Mouse (Mus musculus) thymus, adult 2 months (tissue): ENCODE data around the gene Arhgef7. TPM values are rescaled to one million over a fixed set of nuclear protein-coding genes. Genes with fewer than 3 reads are reported as not detected.

Experiments used
- DNase-seq: peaks from one replicate; pipeline ENCODE4 v3.0.0; 2021
- H3K27ac ChIP-seq: fragments of 200-500 bp; 2 replicates; pipeline ENCODE4 v1.5.1; 2012; ENCODE audit warnings: low read length, control low read depth; ENCODE audit not compliant: control insufficient read depth, insufficient read depth
- H3K27me3 ChIP-seq: fragments of 200-500 bp; 2 replicates; pipeline ENCODE4 v1.6.1; 2012; ENCODE audit warnings: mild to moderate bottlenecking, low read length, moderate library complexity, mixed read lengths; ENCODE audit not compliant: control insufficient read depth, insufficient read depth
- H3K36me3 ChIP-seq: fragments of 200-500 bp; 2 replicates; pipeline ENCODE4 v1.6.1; 2012; ENCODE audit warnings: mild to moderate bottlenecking, low read length, moderate library complexity; ENCODE audit not compliant: control insufficient read depth, insufficient read depth
- H3K4me1 ChIP-seq: fragments of 200-500 bp; replicated peaks from 2 replicates; pipeline ENCODE4 v1.6.1; 2012; ENCODE audit warnings: low read length; ENCODE audit not compliant: control insufficient read depth, insufficient read depth
- H3K4me3 ChIP-seq: fragments of 200-500 bp; 2 replicates; pipeline ENCODE4 v1.5.1; 2012; ENCODE audit warnings: mild to moderate bottlenecking, low read length, control low read depth, moderate library complexity; ENCODE audit not compliant: control insufficient read depth, insufficient read depth
- CTCF ChIP-seq: fragments of 200-500 bp; IDR thresholded peaks from 2 replicates; pipeline ENCODE4 v1.5.1; 2012; ENCODE audit warnings: mild to moderate bottlenecking, control low read depth, low read length, moderate library complexity, borderline replicate concordance; ENCODE audit not compliant: control insufficient read depth, poor library complexity, insufficient read depth; ENCODE audit errors: extremely low read depth
- POLR2A ChIP-seq: fragments of 200-500 bp; IDR thresholded peaks from 2 replicates; pipeline ENCODE4 v1.6.1; 2012; ENCODE audit warnings: mild to moderate bottlenecking, low read length, control low read depth, moderate library complexity; ENCODE audit not compliant: control insufficient read depth, poor library complexity, insufficient read depth; ENCODE audit errors: extremely low read depth
- WGBS: fragments of 180-500 bp; shearing (Covaris S2); methylation state at CpG from one replicate; pipeline ENCODE4 v1.1.7; 2018; 5-methylcytosine and 5-hydroxymethylcytosine counted together
- polyA plus RNA-seq: library from polyadenylated mRNA; depleted of rRNA; stranded (reverse); fragments of >200 nt; gene quantifications from 2 replicates; pipeline ENCODE4 v1.2.3, GENCODE M21; 2012

Gene Arhgef7
- polyA plus RNA-seq, 1 experiment = 36.1 TPM

GRCm38 (mm10) chr8:11785539-11786046 is 58.1 kb downstream of the Arhgef7 start:
- Histone ChIP-seq H3K27me3 (no peaks in the 10 kb centered on the region), H3K36me3 (peaks cover 14% of the 10 kb centered on the region), H3K4me1 (no peaks in the 10 kb centered on the region), H3K4me3 (no peak overlapping the region), H3K27ac (no peak overlapping the region)
- WGBS = 92% methylated on average over 9 of the region's 9 CpGs
- no peak for DNase-seq
- TF ChIP-seq CTCF (no peak), POLR2A (no peak)

- H3K36me3 ChIP-seq = peaks cover 13% of the 10 kb centered on the region
- H3K4me3 ChIP-seq = no peak overlapping the region
- H3K4me1 ChIP-seq = no peaks in the 10 kb centered on the region
- 63% methylated on average over 8 of the region's 8 CpGs for WGBS
- no peaks in the 10 kb centered on the region for H3K27me3 ChIP-seq
- no peak for TF ChIP-seq CTCF
- no peak for TF ChIP-seq POLR2A
- no peak overlapping the region for H3K27ac ChIP-seq
- DNase-seq = peak; percentile 40
Measured at GRCm38 (mm10) chr8:11788252-11788651, 60.7 kb downstream of the Arhgef7 start.

GRCm38 (mm10) chr8:11789168-11789567 is 61.6 kb downstream of the Arhgef7 start:
- no peaks in the 10 kb centered on the region for H3K27me3 ChIP-seq
- H3K27ac ChIP-seq = no peak overlapping the region
- TF ChIP-seq CTCF (no peak), POLR2A (no peak)
- no peak for DNase-seq
- peaks cover 13% of the 10 kb centered on the region for H3K36me3 ChIP-seq
- H3K4me1 ChIP-seq = no peaks in the 10 kb centered on the region
- WGBS = 98% methylated on average over 5 of the region's 5 CpGs
- H3K4me3 ChIP-seq = no peak overlapping the region

DNA sequence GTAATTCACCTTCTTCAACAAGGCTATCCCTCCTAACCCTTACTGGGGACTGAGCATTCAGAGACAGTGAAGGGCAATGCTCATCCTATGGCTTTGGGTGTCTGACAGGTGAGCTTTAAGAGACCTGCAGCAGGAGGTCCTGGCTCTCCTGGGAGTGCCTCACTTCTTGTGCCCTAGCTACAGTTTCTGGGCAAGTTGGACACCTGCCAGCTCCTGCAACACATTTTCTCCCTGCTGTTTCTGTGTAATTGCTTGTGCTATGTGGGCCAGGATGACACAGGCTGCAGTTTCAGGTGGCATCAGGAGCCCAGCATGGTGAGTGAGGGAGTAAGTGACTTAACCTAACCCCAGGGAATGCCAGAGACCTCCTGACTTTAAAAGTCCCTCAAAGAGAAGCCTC is 67.4 kb downstream of the Arhgef7 start:
- TF ChIP-seq CTCF (no peak), POLR2A (no peak)
- no peaks in the 10 kb centered on the region for H3K27me3 ChIP-seq
- H3K27ac ChIP-seq = no peak overlapping the region
- no peaks in the 10 kb centered on the region for H3K4me1 ChIP-seq
- no peak overlapping the region for H3K4me3 ChIP-seq
- peaks cover 6% of the 10 kb centered on the region; the same call in 1 of the 2 replicates for H3K36me3 ChIP-seq
- DNase-seq = no peak

DNA sequence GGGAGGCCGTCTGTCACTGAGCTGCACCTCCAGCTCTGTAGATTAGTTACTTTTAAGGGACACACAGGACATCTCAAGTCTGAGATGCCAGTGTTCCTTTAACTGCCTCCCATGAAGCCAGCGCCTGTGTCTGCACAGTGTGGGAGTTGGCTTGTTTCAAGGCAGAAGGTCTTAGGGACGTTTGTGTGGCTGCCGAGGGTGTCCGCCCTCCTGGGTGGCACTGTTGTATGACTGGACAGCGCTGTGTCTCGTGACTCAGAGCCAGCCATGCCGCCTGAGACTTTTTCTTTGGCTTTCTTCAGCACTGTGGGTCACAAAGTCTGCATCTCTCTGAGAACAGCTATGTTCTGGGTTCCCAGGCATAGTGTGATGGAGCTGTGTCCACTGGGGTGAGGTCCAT is 69.6 kb downstream of the Arhgef7 start:
- no peak for DNase-seq
- H3K4me1 ChIP-seq = no peaks in the 10 kb centered on the region
- H3K36me3 ChIP-seq = peaks cover 9% of the 10 kb centered on the region
- 95% methylated on average over 8 of the region's 8 CpGs for WGBS
- TF ChIP-seq CTCF (no peak), POLR2A (no peak)
- no peaks in the 10 kb centered on the region for H3K27me3 ChIP-seq
- no peak overlapping the region for H3K4me3 ChIP-seq
- H3K27ac ChIP-seq = no peak overlapping the region

DNA sequence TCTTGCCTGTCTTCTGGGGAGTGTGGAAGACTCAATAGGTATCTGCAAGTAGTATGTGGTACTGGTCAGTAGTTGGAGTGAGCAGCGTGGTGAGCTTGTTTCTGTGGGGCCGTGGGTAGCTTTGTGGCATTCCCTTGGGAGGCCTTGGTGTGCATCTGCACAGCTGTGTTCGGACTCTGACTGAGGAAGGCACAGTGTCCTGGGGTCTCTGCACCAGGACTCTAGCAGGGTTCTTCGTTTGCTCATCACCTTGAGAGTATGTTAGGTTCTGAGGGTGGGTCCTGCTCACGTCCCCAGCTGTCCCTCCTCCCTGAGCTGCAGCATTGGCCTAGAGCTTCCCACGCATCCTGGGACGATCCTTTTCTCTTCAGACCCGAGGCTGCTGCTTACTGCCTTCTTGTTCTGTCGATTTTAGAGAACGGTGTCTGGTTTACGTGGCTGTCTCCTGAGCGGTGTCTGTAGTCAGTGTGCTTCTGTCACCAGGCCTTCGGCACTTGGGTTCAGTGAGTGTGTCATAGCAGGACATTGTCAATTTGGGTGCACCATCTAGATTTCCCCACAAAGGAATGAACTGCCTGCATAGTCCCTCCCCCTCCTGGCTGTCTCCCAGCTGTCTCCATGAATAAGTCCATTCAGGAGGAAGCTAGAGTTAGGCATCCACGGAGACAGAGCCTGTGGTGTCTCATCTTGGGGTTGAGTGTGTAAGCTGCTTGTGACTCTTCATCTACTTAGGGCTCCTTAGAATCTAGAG is 70.4 kb downstream of the Arhgef7 start:
- DNase-seq = no peak
- Histone ChIP-seq H3K27me3 (no peaks in the 10 kb centered on the region), H3K36me3 (peaks cover 5% of the 10 kb centered on the region), H3K4me1 (no peaks in the 10 kb centered on the region), H3K27ac (no peak overlapping the region), H3K4me3 (no peak overlapping the region)
- no peak for TF ChIP-seq POLR2A
- no peak for TF ChIP-seq CTCF
- 96% methylated on average over 14 of the region's 14 CpGs for WGBS
